Mouse (Mus musculus): ENCODE results near the gene Prr12. TPM values are rescaled to one million over a fixed set of nuclear protein-coding genes. Genes with fewer than 3 reads are reported as not detected.

The Prr12 gene
- total RNA-seq, 2 experiments from 2014 or later, result 67.3 to 67.9 TPM

GRCm38 (mm10) chr7:45002440-45002839 is 50.2 kb downstream of the Prr12 start:
- no peak for DNase-seq (ENCODE audit: low spot score in 2 of 2)

GRCm38 (mm10) chr7:45000539-45001114 is 52.1 kb downstream of the Prr12 start:
- DNase-seq (ENCODE audit: low spot score in 2 of 2), result no peak

GRCm38 (mm10) chr7:44999753-45000152 is 52.9 kb downstream of the Prr12 start:
- no peak for DNase-seq (ENCODE audit: low spot score in 2 of 2)

GRCm38 (mm10) chr7:44998501-44998955 is 54.2 kb downstream of the Prr12 start, which contains the start of gene Bcl2l12:
Bcl2l12 (minus strand) TSS chr7:44998712.
- DNase-seq (ENCODE audit: low spot score in 2 of 2), result no peak

GRCm38 (mm10) chr7:44997940-44998428 is 54.7 kb downstream of the Prr12 start:
- DNase-seq (ENCODE audit: low spot score in 2 of 2), result no peak

GRCm38 (mm10) chr7:44997231-44997939 is 55.3 kb downstream of the Prr12 start, which contains the start of gene Irf3:
Irf3 (plus strand) TSS chr7:44997648.
- peak; percentile 97 to 99 for DNase-seq (ENCODE audit: low spot score in 2 of 2)

GRCm38 (mm10) chr7:44996672-44997071 is 56.0 kb downstream of the Prr12 start:
- no peak for DNase-seq (ENCODE audit: low spot score in 2 of 2)

- DNase-seq (ENCODE audit: low spot score in 2 of 2), result no peak
Observed at GRCm38 (mm10) chr7:44986879-44987718, 65.6 kb downstream of the Prr12 start.

GRCm38 (mm10) chr7:44986192-44986878 is 66.3 kb downstream of the Prr12 start, which contains the start of gene Prmt1:
Prmt1 (minus strand) TSS chr7:44986568.
- peak; percentile 99 to 100 for DNase-seq (ENCODE audit: low spot score in 2 of 2)

GRCm38 (mm10) chr7:44985595-44986191 is 67.0 kb downstream of the Prr12 start:
- peak; percentile 60 to 72 for DNase-seq (ENCODE audit: low spot score in 2 of 2)

GRCm38 (mm10) chr7:44984833-44985164 is 67.9 kb downstream of the Prr12 start:
- no peak for DNase-seq (ENCODE audit: low spot score in 2 of 2)

GRCm38 (mm10) chr7:44983944-44984832 is 68.5 kb downstream of the Prr12 start:
- no peak for DNase-seq (ENCODE audit: low spot score in 2 of 2)

- peak; percentile 79 to 84 for DNase-seq (ENCODE audit: low spot score in 2 of 2)
Observed at GRCm38 (mm10) chr7:44983085-44983484, 69.6 kb downstream of the Prr12 start.

GRCm38 (mm10) chr7:44981539-44981938 is 71.1 kb downstream of the Prr12 start:
- DNase-seq (ENCODE audit: low spot score in 2 of 2), result no peak

- no peak for DNase-seq (ENCODE audit: low spot score in 2 of 2)
Observed at GRCm38 (mm10) chr7:44978300-44978699, 74.4 kb downstream of the Prr12 start.

Data from layer of hippocampus, postnatal 14 days (tissue).